Mouse (Mus musculus) liver, adult 2 months (tissue): ENCODE measurements at regions not wholly inside any gene's neighbourhood (a gene's known extent, or its start where the extent isn't known, plus 50 kb on each side); places are given as distances from the start of the nearest gene placed in this dataset.

Experiments used
- CTCF ChIP-seq: fragments of 200-500 bp; IDR thresholded peaks from 2 replicates; pipeline ENCODE4 v1.5.1; 2011; ENCODE audit warnings: low read depth, low read length, control low read depth
- POLR2A ChIP-seq: fragments of 200-500 bp; IDR thresholded peaks from 2 replicates; pipeline ENCODE4 v1.6.1; 2011; ENCODE audit warnings: low read length, control low read depth; ENCODE audit not compliant: insufficient read depth; ENCODE audit errors: extremely low read depth

- TF ChIP-seq CTCF (no peak), POLR2A (no peak)
These were observed 89.6 kb upstream of the Gm26897 start for GRCm38 (mm10) chr5:111644142-111644541.
